Mouse (Mus musculus): ENCODE measurements at regions not wholly inside any gene's neighbourhood (a gene's known extent, or its start where the extent isn't known, plus 50 kb on each side); places are given as distances from the start of the nearest gene placed in this dataset.
A peak's percentile ranks its signal among the peaks of the same experiment; 100 is the strongest.

- DNase-seq (ENCODE audit: low spot score) = peak; percentile 12
Measured at GRCm38 (mm10) chr1:106483008-106483407, 231.1 kb downstream of the Bcl2 start.

GRCm38 (mm10) chr1:106477670-106478355, 236.3 kb downstream of the Bcl2 start:
- DNase-seq (ENCODE audit: low spot score) = no peak

- no peak for DNase-seq (ENCODE audit: low spot score)
Measured at GRCm38 (mm10) chr1:106468021-106468420, 246.1 kb downstream of the Bcl2 start.

- DNase-seq (ENCODE audit: low spot score) = no peak
Measured at GRCm38 (mm10) chr1:106466644-106467043, 247.4 kb downstream of the Bcl2 start.

GRCm38 (mm10) chr1:106465977-106466302, 248.1 kb downstream of the Bcl2 start:
- DNase-seq (ENCODE audit: low spot score) = no peak

GRCm38 (mm10) chr1:106465243-106465976, 248.7 kb downstream of the Bcl2 start:
- no peak for DNase-seq (ENCODE audit: low spot score)

GRCm38 (mm10) chr1:106464726-106465125, 249.3 kb downstream of the Bcl2 start:
- DNase-seq (ENCODE audit: low spot score) = no peak

GRCm38 (mm10) chr1:106462595-106462994, 251.5 kb downstream of the Bcl2 start:
- peak; percentile 10 for DNase-seq (ENCODE audit: low spot score)

GRCm38 (mm10) chr1:106462112-106462511, 252.0 kb downstream of the Bcl2 start:
- DNase-seq (ENCODE audit: low spot score) = no peak

GRCm38 (mm10) chr1:106460957-106461356, 253.1 kb downstream of the Bcl2 start:
- peak; percentile 31 for DNase-seq (ENCODE audit: low spot score)

GRCm38 (mm10) chr1:106449795-106450194, 264.3 kb downstream of the Bcl2 start:
- no peak for DNase-seq (ENCODE audit: low spot score)

All from adipocyte (in vitro differentiated cells).